Mouse (Mus musculus) hematopoietic stem cell, adult 5-6 weeks (primary cell): ENCODE results near the gene Zbtb12. TPM values are rescaled to one million over a fixed set of nuclear protein-coding genes. Genes with fewer than 3 reads are reported as not detected.
A peak's percentile ranks its signal among the peaks of the same experiment; 100 is the strongest.

ENCODE experiments used
- ATAC-seq, 2 experiments: fragments of 125-278 bp in 1 of 2; replicated peaks in 1 of 2; 2 replicates each; pipeline ENCODE4 v1.8.0; 2016 to 2017; ENCODE audit warnings: inconsistent platforms in 2 of 2, mild to moderate bottlenecking in 2 of 2, moderate number of reproducible peaks in 2 of 2, low read depth in 1 of 2, moderate TSS enrichment in 1 of 2; ENCODE audit not compliant: low FRiP score in 2 of 2, poor library complexity in 2 of 2, severe bottlenecking in 2 of 2, insufficient read depth in 1 of 2, low TSS enrichment in 1 of 2
- total RNA-seq: library from RNA; stranded (forward); fragments of 172-1452, 232-1000 nt; gene quantifications from 2 replicates; pipeline ENCODE4 v1.2.3, GENCODE M21; 2017

Zbtb12 gene
- total RNA-seq, 1 experiment from 2014 or later: 11.3 TPM

DNA sequence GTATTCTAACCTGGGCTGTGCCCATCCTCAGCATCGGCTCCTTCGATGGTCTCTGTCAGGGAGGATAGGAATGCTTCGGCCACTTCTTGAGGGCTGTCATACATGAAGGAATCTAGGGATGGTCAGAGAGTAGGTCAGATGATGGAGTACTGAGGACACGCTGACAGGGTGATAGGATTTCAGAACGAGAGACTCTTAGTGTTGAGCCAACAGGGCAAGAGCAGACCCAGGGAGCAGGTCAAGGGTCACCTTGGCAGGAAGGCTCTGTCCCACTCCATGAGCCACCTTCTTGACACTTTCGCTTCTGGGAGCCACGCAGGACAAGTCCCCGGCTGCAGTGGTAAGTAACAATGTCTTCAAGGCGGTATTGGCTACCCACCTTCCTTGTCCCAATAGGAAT is 18.8 kb upstream of the Zbtb12 start:
- ATAC-seq: no peak

DNA sequence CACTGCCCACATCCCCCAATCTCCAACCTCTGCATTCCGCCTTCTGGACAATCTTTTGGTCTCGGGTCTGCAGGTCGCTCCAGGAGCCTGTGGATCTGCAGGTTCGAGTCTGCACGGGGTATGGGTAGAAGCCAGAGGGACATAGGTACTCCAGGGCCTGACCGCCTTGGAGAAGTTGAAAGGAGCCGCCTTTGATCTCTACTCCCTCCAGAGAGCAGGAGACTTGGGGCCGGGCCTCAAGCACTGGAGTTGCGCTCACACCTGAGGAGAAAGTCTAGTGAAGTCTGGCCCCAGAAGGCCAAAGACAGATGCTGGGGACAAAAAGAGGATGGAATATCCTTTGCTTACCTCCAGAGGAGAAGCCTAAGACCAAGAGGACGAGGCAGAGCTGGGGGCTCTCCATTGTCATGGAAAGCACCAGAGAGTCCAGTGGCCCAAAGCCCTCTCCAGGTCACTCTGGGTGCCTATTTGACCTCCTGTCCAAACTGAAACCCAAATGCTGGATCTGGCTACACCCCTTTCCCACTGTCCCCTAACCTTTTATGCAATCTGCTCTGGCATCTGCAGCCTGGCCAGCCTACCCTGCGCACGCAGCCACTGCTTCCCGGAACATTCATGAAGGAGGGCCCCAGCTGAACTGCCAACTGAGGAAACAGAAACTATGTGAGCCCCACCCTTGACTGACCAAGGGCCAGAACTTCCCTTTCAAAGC is 17.4 kb upstream of the Zbtb12 start:
- ATAC-seq: no peak

DNA sequence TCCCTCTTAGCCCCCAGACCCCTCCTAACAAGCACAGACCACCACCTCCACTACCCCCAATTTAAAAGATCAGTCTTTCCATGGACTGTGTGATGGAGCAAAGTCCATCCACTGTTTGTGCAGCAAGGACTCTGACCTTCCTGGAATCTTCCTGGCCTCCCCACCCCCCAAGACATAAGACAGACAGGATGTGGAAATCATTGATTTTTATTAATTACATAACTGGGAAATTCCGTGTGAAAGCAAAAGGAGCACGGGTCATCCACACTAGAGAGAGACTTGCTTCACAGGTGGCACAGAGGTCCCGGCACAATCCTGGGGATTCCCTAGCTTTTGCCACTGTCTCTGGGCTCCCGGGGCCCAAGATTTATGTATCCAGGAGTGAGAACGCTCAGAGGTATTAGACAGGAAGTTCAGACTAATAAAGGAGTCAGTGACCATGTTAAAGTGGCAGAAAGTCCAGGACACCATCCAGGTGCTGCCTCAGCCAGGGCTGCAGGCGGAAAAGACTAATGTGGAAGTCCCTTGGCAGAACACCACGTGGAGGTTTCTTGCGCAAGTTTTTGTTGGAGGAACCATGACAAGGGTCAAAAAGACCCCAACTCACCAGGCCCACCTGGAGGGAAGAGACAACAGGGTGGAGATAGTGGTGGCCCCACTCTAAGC is 16.7 kb upstream of the Zbtb12 start, which contains the start of gene Cfb:
Gene Cfb, minus strand, starts transcription at position 103 of the 666 bp plus-strand sequence.
- ATAC-seq: no peak

DNA sequence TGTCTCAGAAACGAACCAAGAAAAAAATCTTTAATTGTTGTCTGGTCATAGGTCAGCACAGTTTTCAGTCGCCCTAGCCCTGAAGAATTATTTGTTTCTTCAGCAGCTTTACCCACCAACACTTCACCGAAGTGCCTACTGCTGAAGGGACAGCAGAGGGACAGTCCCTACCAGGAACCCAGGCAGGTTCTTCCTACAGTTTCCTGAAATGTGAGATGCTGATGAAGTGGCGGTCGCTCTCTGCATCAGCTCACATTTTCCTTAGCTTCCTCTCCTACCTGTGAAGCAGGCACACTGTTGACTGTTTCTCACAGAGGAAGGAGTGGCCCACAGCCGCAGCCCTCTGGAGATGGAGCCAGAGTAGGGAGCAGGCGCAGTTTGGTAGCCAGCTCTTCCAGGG is 13.3 kb upstream of the Zbtb12 start:
- no peak for ATAC-seq

DNA sequence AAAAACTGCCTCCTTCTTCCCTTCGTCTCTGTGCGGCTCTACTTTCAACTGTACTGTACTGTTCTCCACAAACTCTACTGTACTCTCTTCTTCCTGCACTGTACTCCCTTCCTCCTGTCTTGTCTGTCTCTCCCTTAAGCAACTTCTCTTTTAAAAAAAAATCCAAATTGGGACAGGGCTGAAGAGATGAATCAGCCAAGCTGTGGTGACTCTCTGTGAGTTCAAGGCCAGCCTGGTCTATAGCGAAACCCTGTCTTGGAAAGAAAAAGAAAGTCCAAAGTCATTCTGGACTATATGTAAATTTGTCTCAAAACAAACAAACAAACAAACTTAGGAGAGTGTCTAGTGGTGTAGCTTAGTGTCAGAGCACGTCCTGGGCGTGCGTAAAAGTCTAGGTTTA is 5.0 kb upstream of the Zbtb12 start:
- no peak for ATAC-seq

DNA sequence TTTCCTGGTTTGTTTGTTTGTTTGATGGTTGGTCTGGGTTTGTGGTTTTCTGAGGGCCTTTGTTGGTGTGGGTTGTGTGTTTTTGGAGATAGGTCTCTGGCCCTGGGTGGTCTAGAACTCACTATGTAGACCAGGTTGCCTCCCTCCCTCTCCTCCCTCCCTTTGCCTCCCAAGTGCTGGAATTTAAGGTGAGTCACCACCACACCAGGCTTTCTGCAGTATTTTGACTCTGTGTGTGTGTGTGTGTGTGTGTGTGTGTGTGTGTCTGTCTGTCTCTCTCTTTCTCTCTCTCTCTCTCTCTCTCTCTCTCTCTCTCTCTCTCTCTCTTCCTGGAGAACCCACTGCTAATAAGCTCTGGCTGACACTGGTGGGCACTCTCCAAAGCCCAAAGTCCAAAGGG is 1.9 kb downstream of the Zbtb12 start:
- ATAC-seq: no peak

DNA sequence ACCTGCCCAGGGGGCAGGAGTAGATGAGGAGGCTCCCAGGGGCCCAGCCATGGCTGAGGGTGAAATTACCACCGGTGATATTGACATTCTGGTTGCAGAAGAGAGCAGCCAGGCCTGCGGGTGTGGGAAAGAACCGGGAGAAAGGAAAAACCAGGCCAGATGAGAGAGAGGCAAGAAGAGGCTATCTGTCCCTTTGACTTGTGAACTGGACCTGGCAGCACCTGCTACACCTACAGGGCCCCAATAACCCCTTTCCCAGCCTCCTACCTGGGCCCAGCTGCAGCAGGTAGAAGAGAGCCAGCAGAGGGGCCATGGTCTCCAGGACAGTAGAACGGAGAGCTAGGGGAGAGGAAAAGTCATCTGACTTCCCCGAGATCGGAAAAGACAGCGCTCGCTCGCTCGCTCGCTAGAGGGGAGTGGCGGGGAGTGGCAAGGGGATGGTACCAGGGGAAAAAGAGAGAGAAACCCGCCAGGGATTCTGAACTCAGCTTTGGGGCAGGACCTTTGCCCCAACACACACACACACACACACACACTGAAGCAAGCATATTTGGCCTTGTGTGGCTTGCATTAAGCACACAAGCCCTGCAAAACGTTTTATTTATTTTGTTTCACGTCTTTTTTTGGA is 2.5 kb downstream of the Zbtb12 start, which contains the start of gene Gm20547:
Gene Gm20547, minus strand, starts transcription at position 360 of the 628 bp plus-strand sequence.
- ATAC-seq: no peak

DNA sequence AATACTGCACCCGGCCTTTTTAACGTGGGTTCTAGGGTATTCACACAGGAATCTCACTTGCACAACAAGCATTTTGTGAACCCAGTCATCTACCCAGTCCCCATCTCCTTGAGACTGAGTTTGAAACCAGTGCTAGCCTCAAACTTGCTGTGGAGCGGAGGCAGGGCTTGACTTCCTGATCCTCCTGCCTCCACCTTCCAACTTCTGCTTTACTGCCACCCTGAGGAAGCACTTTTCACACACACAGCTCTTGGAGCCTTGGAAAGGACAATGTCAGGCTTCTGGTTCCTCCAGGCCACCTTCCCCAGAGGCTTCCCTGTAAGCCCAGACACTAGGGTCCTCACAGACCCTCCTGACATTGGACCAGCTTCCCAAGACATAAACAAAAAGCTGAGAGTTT is 4.0 kb downstream of the Zbtb12 start:
- ATAC-seq: peak; percentile 49 to 66; a peak in 2 of 4 replicates

DNA sequence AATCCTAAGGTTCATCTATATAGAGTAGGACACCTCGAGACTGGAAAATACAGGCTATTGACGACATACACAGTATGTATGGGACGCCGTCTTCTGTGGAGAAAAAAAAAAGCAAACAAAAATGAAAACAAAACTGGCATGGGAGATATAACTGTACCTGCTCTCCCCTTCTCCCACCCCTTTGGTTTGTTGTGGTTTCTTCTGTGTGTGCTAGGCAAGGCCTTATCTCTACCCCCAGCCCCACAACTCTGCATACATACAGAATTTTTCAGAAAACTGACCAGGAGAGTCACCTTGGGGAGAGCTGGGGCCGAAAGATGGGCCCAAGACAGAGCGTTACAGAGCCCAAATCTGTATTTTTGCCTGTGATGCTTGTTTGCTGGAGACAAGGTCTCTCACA is 5.4 kb downstream of the Zbtb12 start:
- ATAC-seq: no peak

DNA sequence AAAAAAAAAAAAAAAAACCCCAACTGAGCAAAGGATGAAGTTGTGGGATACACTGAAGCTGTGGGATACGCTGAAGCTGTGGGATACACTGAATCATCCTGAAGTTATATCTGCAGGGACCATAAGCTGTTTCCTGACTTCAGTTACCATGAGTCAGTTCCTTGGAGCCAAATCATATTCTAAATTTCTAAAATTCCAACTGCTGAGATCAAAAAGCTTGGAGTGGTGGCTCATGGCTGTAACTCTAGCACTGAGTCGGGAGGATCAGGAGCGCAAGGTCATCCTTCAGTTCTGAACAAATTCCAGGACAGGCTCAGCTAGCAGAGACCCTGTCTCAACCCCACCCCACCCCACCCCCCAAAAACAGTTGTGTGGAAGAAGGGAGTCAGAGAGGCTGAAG is 6.3 kb downstream of the Zbtb12 start:
- no peak for ATAC-seq

DNA sequence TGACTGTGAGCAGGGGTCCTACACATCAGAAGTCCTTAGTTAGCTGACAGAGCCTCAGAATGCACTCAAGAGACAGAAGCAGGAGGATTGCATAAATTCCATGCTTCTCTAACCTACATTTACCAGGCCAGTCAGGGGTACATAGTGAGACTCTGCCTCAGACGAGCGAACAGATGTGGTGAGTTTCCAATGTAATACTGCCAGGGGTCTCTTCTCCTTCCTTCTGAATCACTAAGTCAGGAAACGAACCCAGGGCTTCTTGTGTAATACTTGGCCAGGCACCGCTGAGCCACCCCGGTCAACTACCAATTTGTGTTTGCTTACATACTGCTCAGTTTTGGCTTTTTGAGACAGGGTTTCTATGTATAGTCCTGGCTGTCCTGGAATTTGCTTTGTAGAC is 8.7 kb downstream of the Zbtb12 start:
- no peak for ATAC-seq

DNA sequence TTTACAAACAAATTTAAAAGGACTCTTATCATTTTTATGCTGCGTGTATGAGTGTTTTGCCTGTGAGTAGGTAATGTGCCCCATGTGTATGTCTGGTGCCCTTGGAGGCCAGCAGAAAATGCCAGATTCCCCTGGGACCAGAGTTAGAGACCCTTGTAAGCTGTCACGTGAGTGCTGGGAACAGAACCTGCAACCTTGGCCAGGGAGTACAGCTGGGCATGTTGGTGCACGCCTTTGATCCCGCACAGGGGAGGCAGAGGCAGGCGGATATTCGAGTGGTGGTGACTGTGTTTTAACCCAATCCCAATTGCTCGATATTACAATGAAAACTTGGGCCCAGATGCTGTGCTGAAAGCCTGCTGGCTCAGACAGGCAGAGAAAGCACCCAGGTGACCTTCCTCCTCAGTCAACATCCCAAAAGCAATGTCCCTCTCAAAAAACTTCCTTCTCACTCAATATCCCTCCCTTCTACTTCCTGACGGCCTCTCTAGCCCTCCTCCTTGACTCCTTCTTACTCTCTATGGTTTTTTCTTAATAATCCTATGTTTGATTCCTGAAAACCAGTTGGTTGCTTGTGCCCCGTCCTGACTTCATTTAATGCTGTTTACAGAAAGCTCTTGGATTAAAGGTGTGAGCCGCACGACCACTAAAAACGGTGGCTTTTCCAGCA is 10.9 kb downstream of the Zbtb12 start:
- no peak for ATAC-seq

DNA sequence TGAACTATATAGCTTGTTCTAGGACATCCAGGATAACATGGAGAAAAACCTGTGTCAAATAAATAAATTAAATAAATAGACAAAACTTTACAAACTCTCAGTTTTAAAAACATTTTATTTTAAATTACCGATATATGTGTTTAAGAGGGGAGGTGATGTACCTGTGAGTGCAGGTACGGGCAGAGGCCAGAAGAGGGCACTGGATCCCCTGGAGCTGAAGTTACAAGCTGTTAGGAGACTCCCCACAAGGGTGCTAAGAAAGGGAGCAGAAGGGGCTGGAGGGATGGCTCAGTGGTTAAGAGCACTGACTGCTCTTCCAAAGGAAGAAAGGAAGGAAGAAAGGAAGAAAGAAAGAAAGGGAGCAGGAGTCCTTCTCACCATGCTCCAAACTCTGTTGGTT is 12.1 kb downstream of the Zbtb12 start:
- no peak for ATAC-seq

DNA sequence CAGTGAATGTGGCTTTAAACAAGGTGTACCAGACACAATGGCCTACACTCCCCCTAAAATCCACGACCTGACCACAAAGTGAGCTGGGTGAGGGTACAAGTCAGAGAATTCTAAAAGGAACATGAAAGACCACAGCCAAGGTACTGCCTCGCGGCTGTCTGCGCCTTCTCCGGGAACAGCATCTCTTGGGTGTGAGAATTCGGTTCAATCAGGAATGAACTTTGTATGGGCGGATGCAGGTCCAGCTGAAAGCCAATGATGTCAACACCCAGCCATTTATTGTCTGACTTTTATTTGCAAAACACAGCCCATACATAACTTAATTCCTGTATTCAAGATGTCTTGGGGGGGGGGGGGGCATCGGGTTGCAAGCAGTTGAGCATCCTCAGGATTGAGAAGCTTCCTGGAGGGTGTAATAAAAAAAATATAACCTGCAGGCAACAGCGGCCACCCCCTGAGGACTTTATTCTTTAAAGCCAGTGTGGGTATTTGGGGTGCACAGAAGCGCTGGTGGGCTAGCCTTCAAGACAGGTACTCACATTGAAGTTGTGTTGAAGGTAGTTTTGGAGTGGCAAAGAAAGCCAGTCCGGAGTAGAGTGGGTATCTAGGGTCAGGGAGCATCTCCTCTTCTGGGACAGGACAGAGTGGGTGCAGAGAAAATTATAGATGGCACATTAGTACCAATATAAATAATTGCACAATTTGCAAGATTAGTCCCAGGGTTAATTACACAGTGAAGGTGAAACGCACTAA is 14.0 kb downstream of the Zbtb12 start:
- ATAC-seq: no peak

DNA sequence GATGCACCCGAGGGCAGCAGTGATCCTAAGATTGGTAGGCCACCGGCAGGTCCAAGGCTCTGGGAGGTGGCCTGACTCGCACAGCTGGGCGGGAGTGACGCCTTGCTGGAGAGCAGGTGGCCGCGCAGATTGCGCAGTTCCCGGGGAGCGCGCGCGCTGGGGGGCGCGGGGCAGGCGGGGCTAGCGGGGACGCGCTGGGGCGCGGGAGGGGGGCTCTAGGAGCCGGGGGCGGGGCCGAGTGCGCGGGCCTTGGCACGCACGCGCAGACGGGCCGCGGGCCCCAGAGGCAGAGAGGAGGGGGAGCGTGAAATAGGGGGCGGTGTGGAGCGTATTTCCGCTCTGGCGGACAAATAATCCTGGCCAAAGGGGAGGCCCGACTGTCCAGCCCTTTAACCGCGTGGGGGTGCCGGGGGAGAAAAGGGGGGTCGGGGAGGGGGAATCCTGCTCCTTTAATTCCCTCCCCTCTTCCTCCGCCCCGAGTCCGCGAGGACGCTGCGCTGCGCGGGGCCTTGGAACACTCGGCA is 14.9 kb downstream of the Zbtb12 start:
- ATAC-seq: peak; percentile 59 to 62

DNA sequence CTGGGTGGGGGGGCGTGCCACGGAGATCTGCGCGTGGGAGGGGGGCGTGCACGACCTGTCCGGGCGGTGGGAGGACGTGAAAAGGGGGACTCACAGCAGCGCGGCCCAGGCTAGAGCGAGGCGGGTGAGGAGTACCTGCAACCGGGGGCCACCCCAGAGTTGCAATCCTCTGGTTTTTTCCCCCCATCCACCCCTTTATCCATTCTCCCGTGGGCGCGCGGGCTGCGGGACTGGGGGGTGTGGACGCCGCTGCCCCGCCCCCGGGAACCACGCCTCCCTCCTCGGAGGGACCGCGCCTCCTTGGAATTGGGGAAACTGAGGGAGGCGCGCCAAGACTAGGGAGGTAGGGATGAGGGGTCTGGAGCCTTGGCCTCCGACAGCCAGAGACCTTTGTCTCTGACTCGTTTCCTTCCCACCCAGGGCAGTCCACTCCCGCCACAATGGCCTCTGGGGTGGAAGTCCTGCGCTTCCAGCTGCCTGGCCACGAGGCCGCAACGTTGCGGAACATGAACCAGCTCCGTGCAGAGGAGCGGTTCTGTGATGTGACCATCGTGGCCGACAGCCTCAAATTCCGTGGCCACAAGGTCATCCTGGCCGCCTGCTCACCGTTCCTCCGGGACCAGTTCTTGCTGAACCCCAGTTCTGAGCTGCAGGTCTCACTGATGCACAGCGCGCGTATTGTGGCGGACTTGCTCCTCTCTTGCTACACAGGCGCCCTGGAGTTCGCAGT is 15.7 kb downstream of the Zbtb12 start:
- ATAC-seq: no peak

DNA sequence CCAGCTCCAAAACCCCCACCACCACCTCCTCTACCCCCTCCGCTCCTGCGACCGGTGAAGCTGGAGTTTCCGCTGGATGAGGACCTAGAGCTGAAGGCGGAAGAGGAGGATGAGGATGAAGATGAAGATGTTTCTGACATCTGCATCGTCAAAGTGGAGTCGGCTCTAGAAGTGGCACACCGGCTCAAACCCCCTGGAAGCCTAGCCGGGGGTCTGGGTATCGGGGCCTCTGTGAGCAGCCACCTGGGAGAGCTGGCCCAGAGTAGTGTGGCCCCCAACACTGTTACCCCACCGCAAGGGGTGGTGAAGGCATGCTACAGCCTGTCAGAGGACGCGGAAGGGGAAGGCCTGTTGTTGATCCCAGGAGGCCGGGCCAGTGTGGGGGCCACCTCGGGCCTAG is 16.4 kb downstream of the Zbtb12 start:
- ATAC-seq: no peak
